Mouse (Mus musculus) midbrain, postnatal 0 days (tissue): ENCODE data around the gene Pcca. TPM values are rescaled to one million over a fixed set of nuclear protein-coding genes. Genes with fewer than 3 reads are reported as not detected.
A peak's percentile ranks its signal among the peaks of the same experiment; 100 is the strongest.

Source experiments
- ATAC-seq: fragments of 200-750 bp; cut with Nextera tagmentation; 2 replicates; pipeline ENCODE4 v1.8.0; 2017; ENCODE audit warnings: moderate number of reproducible peaks, mild to moderate bottlenecking, moderate TSS enrichment, moderate library complexity; ENCODE audit not compliant: low FRiP score
- DNase-seq: peaks from one replicate; pipeline ENCODE4 v3.0.0-alpha.2; 2015; ENCODE audit warnings: low spot score
- H3K27ac ChIP-seq: fragments of 300-500 bp; sonication (generic); 2 replicates; pipeline ENCODE4 v1.5.1; 2014; ENCODE audit warnings: low read depth, mild to moderate bottlenecking, low read length, mixed read lengths
- H3K27me3 ChIP-seq: fragments of 300-500 bp; sonication (generic); 2 replicates; pipeline ENCODE4 v1.6.1; 2014; ENCODE audit warnings: low read length, control low read depth, mixed read lengths; ENCODE audit not compliant: insufficient read depth
- H3K36me3 ChIP-seq: fragments of 300-500 bp; sonication (generic); 2 replicates; pipeline ENCODE4 v1.6.1; 2014; ENCODE audit warnings: low read length, control low read depth, mixed read lengths; ENCODE audit not compliant: insufficient read depth
- H3K4me1 ChIP-seq: fragments of 300-500 bp; sonication (generic); 2 replicates; pipeline ENCODE4 v1.6.1; 2014; ENCODE audit warnings: mild to moderate bottlenecking, control low read depth, antibody characterized with exemption, low read length, mixed read lengths; ENCODE audit not compliant: insufficient read depth
- H3K4me2 ChIP-seq: fragments of 300-500 bp; sonication (generic); 2 replicates; pipeline ENCODE4 v1.6.1; 2014; ENCODE audit warnings: low read depth, mild to moderate bottlenecking, low read length, mixed read lengths; ENCODE audit not compliant: poor library complexity, severe bottlenecking
- H3K4me3 ChIP-seq: fragments of 300-500 bp; sonication (generic); 2 replicates; pipeline ENCODE4 v1.5.1; 2014; ENCODE audit warnings: low read depth, mild to moderate bottlenecking, low read length, moderate library complexity
- H3K9ac ChIP-seq: fragments of 300-500 bp; sonication (generic); replicated peaks from 2 replicates; pipeline ENCODE4 v1.6.1; 2014; ENCODE audit warnings: mild to moderate bottlenecking, low read length, moderate library complexity, mixed read lengths; ENCODE audit not compliant: poor library complexity, severe bottlenecking
- H3K9me3 ChIP-seq: fragments of 300-500 bp; sonication (generic); 2 replicates; pipeline ENCODE4 v1.6.1; 2016; ENCODE audit warnings: low read length, control low read depth
- CTCF ChIP-seq: IDR thresholded peaks from 2 replicates; pipeline ENCODE4 v1.5.1; 2016; ENCODE audit warnings: antibody characterized with exemption, mild to moderate bottlenecking
- WGBS: fragments of 180-500 bp; shearing (Covaris S2); extraction: QIAGEN DNeasy Blood & Tissue Kit; methylation state at CpG from one replicate; pipeline ENCODE4 v1.1.7; 2014; 5-methylcytosine and 5-hydroxymethylcytosine counted together
- polyA plus RNA-seq: library from polyadenylated mRNA; unstranded; fragments of >200 nt; fragmentation: Nextera tagmentation; extraction: Ambion mirVana; gene quantifications from 2 replicates; pipeline ENCODE4 v1.2.1, GENCODE M21; 2015
- total RNA-seq: library from RNA; depleted of rRNA; stranded (reverse); fragments of >200 nt; gene quantifications from 2 replicates; pipeline ENCODE4 v1.2.3, GENCODE M21; 2014

The Pcca gene
- total and polyA plus RNA-seq, 2 experiments from 2014 or later: 16.7 to 27.2 TPM

DNA sequence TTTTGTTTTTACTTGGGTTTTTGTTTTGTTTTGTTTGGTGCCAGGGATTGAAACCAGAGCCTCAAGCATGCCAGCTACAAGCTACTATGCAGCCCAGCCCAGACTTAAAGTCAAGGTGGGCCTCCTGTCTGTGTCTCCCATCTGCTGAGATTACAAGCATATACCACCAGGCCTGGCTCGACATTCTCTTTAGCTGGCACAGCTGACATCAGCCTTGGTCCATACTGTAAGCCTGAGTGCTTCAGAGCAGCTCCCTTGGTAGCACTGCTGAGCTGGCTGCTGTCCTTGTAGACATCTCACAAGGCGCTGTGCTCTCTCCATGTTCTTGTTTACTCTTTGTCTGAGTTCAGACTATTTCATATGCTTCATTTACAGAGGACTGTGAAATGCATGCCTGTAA lies 302.9 kb downstream of the Pcca start:
- ATAC-seq: no peak
- H3K4me1 ChIP-seq: no peaks in the 10 kb centered on the region
- no peaks in the 10 kb centered on the region for H3K36me3 ChIP-seq
- no peak for TF ChIP-seq CTCF
- no peaks in the 10 kb centered on the region for H3K27me3 ChIP-seq
- no peaks in the 10 kb centered on the region for H3K9me3 ChIP-seq
- DNase-seq: peak; percentile 43
- H3K4me3 ChIP-seq: no peak overlapping the region
- H3K9ac ChIP-seq: no peak overlapping the region
- WGBS: 61% methylated on average over 2 of the region's 2 CpGs
- H3K27ac ChIP-seq: no peak overlapping the region
- no peak overlapping the region for H3K4me2 ChIP-seq

DNA sequence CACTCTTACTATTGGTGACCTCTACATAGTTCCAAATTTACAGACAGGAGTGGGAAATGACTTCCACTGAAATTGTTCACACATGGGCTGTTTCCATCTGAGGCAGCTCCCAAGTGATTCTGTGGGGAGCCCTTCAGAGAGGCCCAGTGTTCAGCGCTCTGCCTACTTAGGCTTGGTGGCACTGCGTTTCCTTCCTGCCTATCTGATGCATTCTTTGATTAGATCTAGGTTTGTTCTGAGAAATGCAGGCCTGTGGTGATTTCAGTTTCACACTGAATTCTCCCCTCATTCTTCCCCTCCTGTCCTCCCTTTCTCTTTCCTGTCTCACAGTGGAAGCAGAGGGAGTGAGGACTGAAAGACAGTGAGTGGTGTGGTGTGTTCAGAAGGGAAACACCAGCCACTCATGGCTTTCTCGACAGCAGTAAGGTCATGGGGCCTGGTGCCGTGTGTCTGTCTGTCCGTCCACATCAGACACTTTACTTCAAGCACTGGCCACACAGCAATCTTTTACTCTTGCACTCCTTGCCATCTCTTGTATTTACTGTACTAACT lies 318.5 kb downstream of the Pcca start:
- Histone ChIP-seq H3K9ac (no peak overlapping the region), H3K9me3 (no peaks in the 10 kb centered on the region), H3K4me1 (no peaks in the 10 kb centered on the region), H3K27me3 (no peaks in the 10 kb centered on the region), H3K4me3 (no peak overlapping the region), H3K27ac (no peak overlapping the region), H3K36me3 (no peaks in the 10 kb centered on the region), H3K4me2 (no peak overlapping the region)
- TF ChIP-seq CTCF: no peak
- 94% methylated on average over 5 of the region's 5 CpGs for whole genome bisulfite sequencing
- ATAC-seq: no peak
- DNase-seq: no peak

DNA sequence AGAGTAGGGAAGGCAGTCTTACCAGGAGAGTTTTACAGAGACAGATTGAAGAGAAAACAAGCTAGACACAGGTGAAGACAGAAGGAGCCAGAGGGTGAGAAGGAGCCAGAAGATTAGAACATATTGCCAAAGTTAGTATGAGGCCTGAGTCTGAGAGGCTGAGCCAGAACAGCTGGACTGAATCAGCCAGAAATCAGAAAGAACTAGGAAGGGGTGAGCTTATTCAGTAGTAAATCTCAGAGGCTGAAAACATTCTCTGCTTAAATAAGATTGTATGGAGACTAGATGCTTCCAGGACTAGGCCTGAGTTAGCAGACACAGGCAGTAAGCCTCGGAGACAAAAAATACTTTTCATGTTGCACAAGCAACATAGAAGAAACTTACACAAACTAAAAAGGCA lies 325.7 kb downstream of the Pcca start:
- no peak for TF ChIP-seq CTCF
- no peak overlapping the region for H3K27ac ChIP-seq
- DNase-seq (no peak), ATAC-seq (no peak)
- H3K27me3 ChIP-seq: no peaks in the 10 kb centered on the region
- no peak overlapping the region for H3K4me3 ChIP-seq
- H3K36me3 ChIP-seq: no peaks in the 10 kb centered on the region
- H3K4me2 ChIP-seq: no peak overlapping the region
- no peaks in the 10 kb centered on the region for H3K4me1 ChIP-seq
- H3K9me3 ChIP-seq: no peaks in the 10 kb centered on the region
- 94% methylated on average over 1 of the region's 1 CpGs for WGBS
- H3K9ac ChIP-seq: no peak overlapping the region

DNA sequence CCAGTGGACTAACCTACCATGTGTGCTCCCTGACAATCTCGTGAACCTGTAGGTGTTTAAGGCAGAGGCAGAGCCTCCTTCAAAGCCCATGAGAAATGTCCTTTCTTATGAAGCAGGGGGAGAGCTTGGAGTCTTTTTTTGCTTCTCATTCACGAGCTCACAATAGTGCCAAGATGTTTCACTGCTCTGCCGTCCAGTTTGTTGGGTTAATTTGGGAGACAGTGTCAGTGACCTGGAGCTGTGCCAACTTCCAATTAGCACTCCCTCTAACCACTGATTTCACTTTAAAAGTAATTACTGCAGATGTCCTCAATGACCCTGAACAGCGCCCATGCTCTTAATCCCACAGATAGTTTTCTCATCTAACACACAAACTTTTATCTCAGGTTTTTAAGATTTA lies 328.5 kb downstream of the Pcca start:
- no peak for ATAC-seq
- WGBS: 50% methylated on average over 4 of the region's 4 CpGs
- no peaks in the 10 kb centered on the region for H3K4me1 ChIP-seq
- H3K9ac ChIP-seq: no peak overlapping the region
- no peak for TF ChIP-seq CTCF
- no peak overlapping the region for H3K4me3 ChIP-seq
- no peak overlapping the region for H3K4me2 ChIP-seq
- H3K9me3 ChIP-seq: no peaks in the 10 kb centered on the region
- H3K36me3 ChIP-seq: no peaks in the 10 kb centered on the region
- no peaks in the 10 kb centered on the region for H3K27me3 ChIP-seq
- DNase-seq: peak; percentile 55
- no peak overlapping the region for H3K27ac ChIP-seq

DNA sequence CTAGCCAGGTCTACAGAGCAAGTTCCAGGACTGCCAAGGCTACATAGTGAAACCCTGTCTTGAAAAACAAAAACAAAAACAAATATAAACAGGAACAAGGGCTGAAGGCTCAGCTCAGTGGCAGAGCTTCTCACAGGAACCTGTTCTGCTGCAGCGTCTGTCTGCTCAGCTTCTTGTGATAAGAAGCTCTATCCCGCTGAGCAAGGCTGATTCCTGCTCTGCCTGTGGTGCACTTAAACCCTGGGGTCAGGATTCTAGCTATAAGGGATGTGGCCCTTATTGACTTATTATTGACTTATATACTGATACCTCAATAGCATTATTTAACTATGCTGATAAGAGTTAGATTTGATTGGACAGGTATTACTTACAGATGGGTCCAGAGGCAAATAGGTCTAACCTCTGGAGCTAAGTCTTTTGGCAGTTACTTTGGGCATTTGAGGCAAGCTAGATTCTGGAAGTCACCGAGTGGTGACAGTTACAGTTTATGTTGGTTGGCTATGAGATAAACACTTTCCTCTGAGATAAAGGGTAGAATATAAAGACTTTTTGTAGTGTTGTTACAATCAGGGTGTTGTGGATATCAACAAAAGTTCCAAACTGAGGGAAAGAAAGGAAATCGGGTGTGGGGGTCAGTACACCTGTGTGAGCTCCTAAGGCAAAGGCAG lies 331.5 kb downstream of the Pcca start:
- Histone ChIP-seq H3K27ac (no peak overlapping the region), H3K4me1 (no peaks in the 10 kb centered on the region; the same call in 1 of the 2 replicates), H3K9ac (no peak overlapping the region), H3K4me2 (no peak overlapping the region), H3K36me3 (no peaks in the 10 kb centered on the region), H3K4me3 (no peak overlapping the region), H3K9me3 (no peaks in the 10 kb centered on the region), H3K27me3 (no peaks in the 10 kb centered on the region)
- WGBS: 81% methylated on average over 4 of the region's 4 CpGs
- TF ChIP-seq CTCF: no peak
- DNase-seq (no peak), ATAC-seq (no peak)

DNA sequence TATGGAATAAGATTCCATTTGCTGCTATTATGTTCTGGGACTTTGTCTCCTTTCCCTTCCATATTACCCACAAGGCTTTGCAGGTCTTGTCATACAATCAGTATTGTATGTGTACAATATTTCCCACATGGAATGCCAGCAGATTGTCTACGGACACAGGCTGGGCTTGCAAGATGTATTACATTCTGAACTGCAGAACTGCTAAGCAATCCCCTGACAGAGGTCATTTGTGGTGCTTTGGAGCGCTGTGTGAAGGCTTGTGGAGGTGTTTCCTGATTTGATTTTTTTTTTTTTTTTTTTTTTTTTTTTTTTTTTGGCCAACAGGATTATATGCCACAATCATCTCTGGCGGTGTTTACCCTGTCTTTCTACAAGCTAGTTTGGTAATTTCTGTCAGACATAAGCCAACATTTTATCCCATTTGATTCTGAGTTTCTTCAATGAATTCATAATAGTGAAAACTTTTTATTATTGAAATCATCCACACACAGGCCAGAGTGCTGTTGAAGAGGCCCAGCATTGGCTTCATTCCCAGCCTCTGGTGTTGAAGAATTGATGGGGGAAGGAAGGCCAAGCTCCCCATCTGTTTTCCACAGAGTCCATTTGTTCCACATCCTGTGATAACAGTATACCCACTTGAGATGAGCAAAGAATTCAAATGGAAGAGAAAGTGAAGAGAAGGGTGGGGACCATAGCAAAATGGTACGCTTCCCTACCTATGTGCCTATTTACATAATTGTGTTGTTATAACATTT lies 333.6 kb downstream of the Pcca start:
- Histone ChIP-seq H3K4me1 (no peaks in the 10 kb centered on the region; the same call in 1 of the 2 replicates), H3K36me3 (no peaks in the 10 kb centered on the region), H3K27me3 (no peaks in the 10 kb centered on the region), H3K27ac (no peak overlapping the region), H3K9ac (no peak overlapping the region), H3K4me2 (no peak overlapping the region), H3K9me3 (no peaks in the 10 kb centered on the region), H3K4me3 (no peak overlapping the region)
- ATAC-seq (no peak), DNase-seq (peak; percentile 53)
- TF ChIP-seq CTCF: no peak
- WGBS: 79% methylated on average over 4 of the region's 4 CpGs
